Mouse (Mus musculus) G1E (cell line): ENCODE measurements at regions not wholly inside any gene's neighbourhood (a gene's known extent, or its start where the extent isn't known, plus 50 kb on each side); places are given as distances from the start of the nearest gene placed in this dataset.

Source experiments
- ATAC-seq: 2 replicates; pipeline ENCODE4 v1.8.0; 2016; ENCODE audit warnings: mild to moderate bottlenecking; ENCODE audit not compliant: insufficient number of reproducible peaks, poor library complexity, low FRiP score, severe bottlenecking; ENCODE audit errors: extremely low read depth
- DNase-seq: peaks from one replicate; pipeline ENCODE4 v3.0.0; 2012; ENCODE audit warnings: low spot score
- H3K27me3 ChIP-seq: 2 replicates; pipeline ENCODE4 v1.6.1; 2012; ENCODE audit warnings: mild to moderate bottlenecking, low read length, inconsistent platforms; ENCODE audit not compliant: insufficient read depth
- H3K36me3 ChIP-seq: replicated peaks from 2 replicates; pipeline ENCODE3; 2012; ENCODE audit warnings: mild to moderate bottlenecking, inconsistent platforms
- H3K4me1 ChIP-seq: 2 replicates; pipeline ENCODE4 v1.6.1; 2012; ENCODE audit warnings: low read depth, low read length, inconsistent platforms, mixed read lengths; ENCODE audit not compliant: insufficient read depth
- H3K4me3 ChIP-seq: 2 replicates; pipeline ENCODE4 v1.5.1; 2012; ENCODE audit warnings: low read depth, mild to moderate bottlenecking, inconsistent platforms, low read length, moderate library complexity, mixed read lengths
- H3K9me3 ChIP-seq: replicated peaks from 2 replicates; pipeline ENCODE4 v1.6.1; 2012; ENCODE audit warnings: inconsistent platforms
- CTCF ChIP-seq: IDR thresholded peaks from 2 replicates; pipeline ENCODE4 v1.5.1; 2012; ENCODE audit warnings: low read depth, low read length, inconsistent platforms, mixed read lengths
- GATA1 ChIP-seq: IDR thresholded peaks from 2 replicates; pipeline ENCODE4 v1.6.1; 2012; ENCODE audit warnings: borderline replicate concordance, low read length, inconsistent platforms, mixed read lengths
- GATA2 ChIP-seq: IDR thresholded peaks from 2 replicates; pipeline ENCODE4 v1.6.1; 2012; ENCODE audit warnings: low read depth, low read length, inconsistent platforms, borderline replicate concordance
- POLR2AphosphoS5 ChIP-seq: IDR thresholded peaks from 2 replicates; pipeline ENCODE4 v1.6.1; 2012; ENCODE audit warnings: low read depth, low read length, inconsistent platforms; ENCODE audit not compliant: insufficient replicate concordance
- TAL1 ChIP-seq: conservative IDR thresholded peaks from 2 replicates; pipeline ENCODE4 v1.6.1; 2012; ENCODE audit warnings: low read depth, low read length, inconsistent platforms, mixed read lengths

DNA sequence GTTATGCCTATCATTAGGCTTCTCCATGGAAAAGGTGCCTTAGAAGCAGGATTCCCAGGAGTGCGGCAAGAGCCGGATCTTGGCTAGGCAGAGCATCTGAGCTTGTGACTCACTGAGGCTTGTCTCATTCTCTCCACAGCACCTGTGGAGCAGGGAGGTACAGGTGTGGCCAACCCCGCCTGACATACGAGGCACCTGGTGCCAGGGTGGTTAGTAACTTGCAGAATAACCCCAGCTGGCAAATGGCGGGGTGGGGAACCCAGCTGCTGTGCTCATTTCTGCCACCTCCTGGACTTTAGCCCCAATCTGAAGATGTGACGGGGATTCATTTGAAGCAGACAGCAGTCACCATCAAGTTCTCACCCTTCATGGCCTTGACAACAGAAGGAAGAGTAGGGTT is 96.2 kb downstream of the Pdgfra start:
- Histone ChIP-seq H3K36me3 (no peaks in the 10 kb centered on the region), H3K9me3 (no peaks in the 10 kb centered on the region), H3K4me3 (no peak overlapping the region), H3K4me1 (peaks cover 7% of the 10 kb centered on the region), H3K27me3 (peaks cover 60% of the 10 kb centered on the region)
- ATAC-seq (no peak), DNase-seq (no peak)
- no peak for TF ChIP-seq CTCF

GRCm38 (mm10) chr5:75249671-75250070 is 97.6 kb downstream of the Pdgfra start:
- TF ChIP-seq CTCF (no peak), GATA2 (no peak), GATA1 (no peak), TAL1 (no peak), POLR2AphosphoS5 (no peak)
- ATAC-seq (no peak), DNase-seq (no peak)
- Histone ChIP-seq H3K9me3 (no peaks in the 10 kb centered on the region), H3K36me3 (no peaks in the 10 kb centered on the region), H3K4me3 (no peak overlapping the region), H3K4me1 (peaks cover 21% of the 10 kb centered on the region), H3K27me3 (peaks cover 72% of the 10 kb centered on the region)

DNA sequence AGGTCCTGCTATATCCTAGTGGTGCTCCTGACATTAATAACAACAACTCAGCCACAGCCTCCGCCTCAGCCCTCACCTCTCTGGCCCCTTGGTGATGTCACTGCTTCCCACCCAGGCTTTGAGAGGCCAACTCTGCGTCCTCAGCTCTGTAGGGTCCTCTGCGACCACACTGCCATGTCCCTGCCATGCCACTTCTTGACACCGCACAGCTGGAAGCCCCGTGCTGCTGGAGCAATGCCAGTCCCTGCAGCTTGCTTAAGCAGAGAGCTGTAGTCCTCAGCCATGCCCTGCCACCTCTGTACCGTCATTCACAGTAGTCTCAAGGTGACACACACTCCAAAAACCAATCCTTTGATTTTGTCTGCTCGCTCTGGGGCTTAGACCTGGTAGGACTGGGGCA is 101.3 kb downstream of the Pdgfra start:
- no peak for TF ChIP-seq CTCF
- no peak for DNase-seq
- peaks cover 50% of the 10 kb centered on the region for H3K4me1 ChIP-seq
- H3K36me3 ChIP-seq: no peaks in the 10 kb centered on the region
- peaks cover 53% of the 10 kb centered on the region for H3K27me3 ChIP-seq
- no peak for ATAC-seq
- no peak overlapping the region for H3K4me3 ChIP-seq
- no peaks in the 10 kb centered on the region for H3K9me3 ChIP-seq

- ATAC-seq: no peak
- Histone ChIP-seq H3K27me3 (peaks cover 48% of the 10 kb centered on the region), H3K4me1 (peaks cover 53% of the 10 kb centered on the region), H3K4me3 (no peak overlapping the region), H3K36me3 (no peaks in the 10 kb centered on the region), H3K9me3 (no peaks in the 10 kb centered on the region)
- DNase-seq: no peak
- no peak for TF ChIP-seq TAL1
- no peak for TF ChIP-seq GATA2
- no peak for TF ChIP-seq GATA1
- no peak for TF ChIP-seq POLR2AphosphoS5
- TF ChIP-seq CTCF: no peak
These were observed 101.7 kb downstream of the Pdgfra start for GRCm38 (mm10) chr5:75253830-75254229.

DNA sequence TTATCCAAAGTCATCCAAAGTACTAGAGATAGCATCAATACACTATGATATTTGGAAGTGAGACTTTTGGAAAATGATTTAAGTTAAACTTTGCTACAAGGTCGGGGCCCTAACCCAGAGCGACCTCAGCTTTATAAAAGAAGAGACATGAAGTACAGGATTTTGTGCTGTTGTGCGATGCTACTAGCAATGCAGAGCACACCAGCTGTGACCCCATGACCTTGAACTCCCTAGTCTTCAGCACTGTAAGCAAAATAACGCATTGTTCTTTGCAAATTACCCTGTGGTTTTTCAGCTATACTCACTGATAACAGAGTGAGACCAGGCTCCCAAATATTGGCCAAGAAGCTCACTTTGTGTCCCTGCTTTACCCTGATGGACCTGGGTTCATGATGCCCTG is 104.1 kb downstream of the Pdgfra start:
- H3K4me1 ChIP-seq: peaks cover 54% of the 10 kb centered on the region
- DNase-seq (no peak), ATAC-seq (no peak)
- no peaks in the 10 kb centered on the region for H3K9me3 ChIP-seq
- H3K4me3 ChIP-seq: no peak overlapping the region
- H3K27me3 ChIP-seq: peaks cover 32% of the 10 kb centered on the region
- no peak for TF ChIP-seq GATA1
- no peak for TF ChIP-seq TAL1
- TF ChIP-seq POLR2AphosphoS5: no peak
- no peak for TF ChIP-seq CTCF
- no peak for TF ChIP-seq GATA2
- no peaks in the 10 kb centered on the region for H3K36me3 ChIP-seq

DNA sequence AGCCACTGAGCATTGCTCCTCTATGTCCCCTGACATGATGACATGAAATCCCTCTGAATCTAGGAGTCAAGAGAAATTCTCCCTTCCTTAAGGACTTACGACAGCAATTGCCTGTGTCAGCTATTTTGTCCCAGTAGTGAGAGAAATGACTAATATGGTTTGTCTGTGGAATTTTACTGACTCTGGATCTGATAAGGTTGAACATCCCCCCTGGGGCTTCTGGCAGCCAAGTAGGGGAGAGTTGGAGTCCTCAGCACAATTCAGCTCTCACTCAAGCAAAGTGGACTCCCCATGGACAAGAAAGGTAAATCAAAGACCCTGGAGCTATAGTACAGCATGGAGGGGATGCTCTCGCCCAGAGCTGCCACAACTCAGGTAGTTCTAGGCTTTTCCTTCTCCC is 105.0 kb downstream of the Pdgfra start:
- no peaks in the 10 kb centered on the region for H3K36me3 ChIP-seq
- H3K9me3 ChIP-seq: no peaks in the 10 kb centered on the region
- no peak overlapping the region for H3K4me3 ChIP-seq
- TF ChIP-seq CTCF: no peak
- H3K4me1 ChIP-seq: peaks cover 54% of the 10 kb centered on the region
- no peak for DNase-seq
- H3K27me3 ChIP-seq: peaks cover 23% of the 10 kb centered on the region
- no peak for ATAC-seq

DNA sequence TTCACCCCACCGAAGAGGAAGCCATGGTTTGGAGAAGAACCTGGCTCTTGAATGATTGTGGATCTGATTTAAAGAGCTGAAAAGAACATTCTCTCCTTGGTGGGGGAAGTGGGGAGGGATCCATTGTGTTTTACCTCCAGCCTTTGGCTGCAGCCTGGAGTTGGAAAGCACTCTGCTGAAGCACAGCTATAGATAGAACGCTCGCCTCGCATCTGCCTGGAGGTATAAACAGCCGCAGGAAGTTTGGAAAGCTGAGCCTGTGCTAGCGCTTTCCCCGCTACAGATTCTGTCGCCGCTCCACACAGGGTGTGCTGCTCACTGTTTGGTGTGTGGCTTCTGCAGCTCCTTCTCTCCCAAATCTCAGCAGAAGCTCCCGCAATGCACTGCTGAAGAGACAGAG is 108.2 kb downstream of the Pdgfra start:
- no peak for ATAC-seq
- Histone ChIP-seq H3K27me3 (peaks cover 2% of the 10 kb centered on the region), H3K4me3 (no peak overlapping the region), H3K36me3 (no peaks in the 10 kb centered on the region), H3K4me1 (peaks cover 28% of the 10 kb centered on the region), H3K9me3 (no peaks in the 10 kb centered on the region)
- DNase-seq: no peak
- TF ChIP-seq GATA1 (no peak), POLR2AphosphoS5 (no peak), GATA2 (no peak), TAL1 (no peak)
